Mouse (Mus musculus) liver (tissue): ENCODE results near the gene Lipi.

Experiments used
- DNase-seq: peaks from one replicate; pipeline ENCODE4 v3.0.0-alpha.2; 2020; ENCODE audit warnings: mixed read lengths

Gene Lipi

DNA sequence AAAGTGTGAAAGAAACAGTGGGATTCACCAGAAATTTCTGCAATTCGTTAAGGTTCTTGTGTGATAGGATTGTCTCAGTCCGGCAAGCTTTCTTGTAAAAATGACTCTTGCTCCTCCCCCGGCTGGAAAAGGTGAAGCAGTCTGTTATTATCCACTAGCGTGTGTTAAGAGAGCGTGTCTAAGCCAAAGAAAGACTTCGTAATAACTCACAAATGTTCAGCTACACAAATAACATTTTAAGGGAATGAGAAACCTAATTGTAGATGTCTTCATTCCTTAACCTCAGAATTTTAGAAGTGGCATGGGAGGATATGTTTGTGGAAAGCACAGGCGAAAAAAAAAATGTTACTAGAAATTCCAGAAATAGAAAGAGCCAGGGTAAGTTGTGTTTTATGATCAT is at the start of gene Lipi:
TSS of gene Lipi (minus strand) at position 101 of the 400 bp plus-strand sequence.
- DNase-seq, result no peak

- DNase-seq, result no peak
Observed at GRCm38 (mm10) chr16:75627862-75628261, 42.0 kb upstream of the Lipi start.

DNA sequence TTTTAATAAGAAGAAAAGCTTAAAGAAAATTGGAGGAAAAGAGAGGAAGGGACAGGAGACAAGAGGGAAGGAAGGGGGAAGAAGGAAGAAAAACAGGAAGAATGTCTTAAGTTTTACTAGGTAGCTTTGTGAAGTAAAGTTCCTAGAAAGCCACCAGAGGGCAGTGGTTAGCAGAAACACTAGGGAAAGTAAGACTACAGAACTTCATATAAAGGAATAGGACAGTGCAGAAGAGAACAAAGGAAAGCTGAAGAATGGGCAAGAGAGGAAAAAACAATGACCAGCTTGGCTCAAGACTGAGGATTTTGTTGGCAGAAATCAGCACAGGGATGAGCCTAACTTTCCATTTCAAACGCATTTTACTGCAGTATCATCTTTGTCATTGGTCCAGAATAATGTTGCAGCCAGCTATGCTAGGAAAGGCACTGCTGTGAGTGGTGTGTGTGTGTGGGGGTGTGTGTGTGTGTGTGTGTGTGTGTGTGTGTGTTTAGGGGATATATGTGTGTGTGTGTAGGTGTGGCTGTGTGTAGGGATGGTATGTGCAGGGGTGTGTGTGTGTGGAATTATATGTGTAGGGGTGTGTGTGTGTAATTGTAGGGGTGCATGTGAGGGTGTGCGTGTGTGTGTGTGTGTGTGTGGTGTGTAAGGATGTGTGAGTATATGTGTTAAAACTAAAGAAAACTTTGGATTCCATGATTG is 31.9 kb upstream of the Lipi start:
- peak; percentile 12 for DNase-seq

GRCm38 (mm10) chr16:75612561-75612960 is 26.7 kb upstream of the Lipi start:
- DNase-seq, result no peak

DNA sequence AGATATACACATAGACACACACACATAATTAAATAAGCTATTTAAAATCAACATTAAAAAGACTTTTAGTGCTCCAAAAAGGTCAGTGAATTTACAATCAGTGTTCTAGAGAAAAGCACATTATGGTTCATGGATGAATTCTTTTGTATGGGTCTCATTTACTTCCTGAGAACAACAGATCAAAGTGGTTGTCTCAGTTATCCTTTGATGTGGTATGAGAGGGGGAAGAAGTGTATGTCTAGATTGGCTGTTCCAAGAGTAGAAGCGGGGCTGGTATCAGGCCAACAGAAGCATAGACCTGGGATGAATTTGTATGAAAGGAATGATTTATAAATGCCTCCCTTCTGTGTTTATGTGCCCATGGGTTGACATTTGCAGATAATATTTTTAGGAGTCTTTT is 20.6 kb upstream of the Lipi start:
- DNase-seq, result no peak

DNA sequence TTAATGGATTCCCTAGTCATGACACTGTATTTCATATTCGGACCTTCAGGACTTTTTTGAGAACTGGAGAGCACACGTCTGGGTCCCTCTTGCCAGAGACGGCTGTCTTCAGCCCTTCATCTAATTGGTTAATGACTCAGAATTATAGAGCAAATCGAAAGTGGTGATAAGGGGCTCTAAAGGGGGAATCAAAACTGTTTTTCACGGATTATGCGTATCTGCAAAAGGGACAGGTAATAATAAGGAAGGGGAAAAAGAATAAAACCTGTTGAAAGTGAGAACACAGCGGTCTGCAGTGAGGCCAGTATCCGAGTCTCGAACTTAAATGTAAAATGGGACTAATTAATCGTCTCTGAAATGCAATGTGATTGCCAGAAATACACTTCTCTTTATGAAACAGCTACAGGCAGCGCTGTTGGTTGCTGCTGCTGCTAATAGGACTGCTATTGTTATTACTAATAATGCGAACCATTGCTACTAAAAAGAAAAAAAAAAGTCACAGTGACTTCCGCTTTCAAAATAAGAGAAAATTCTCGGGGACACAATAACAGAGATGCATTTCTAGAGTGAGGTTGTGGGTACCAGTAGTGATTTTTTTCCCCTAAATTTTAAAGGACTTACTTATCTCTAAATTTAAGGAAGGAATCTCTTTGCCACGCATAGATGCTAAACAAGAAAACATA is 7.8 kb upstream of the Lipi start:
- no peak for DNase-seq

- DNase-seq, result peak; percentile 82
Observed at GRCm38 (mm10) chr16:75592671-75593500, 7.0 kb upstream of the Lipi start, which contains the start of gene Rbm11. Gene Rbm11, plus strand, starts transcription at chr16:75592844.

DNA sequence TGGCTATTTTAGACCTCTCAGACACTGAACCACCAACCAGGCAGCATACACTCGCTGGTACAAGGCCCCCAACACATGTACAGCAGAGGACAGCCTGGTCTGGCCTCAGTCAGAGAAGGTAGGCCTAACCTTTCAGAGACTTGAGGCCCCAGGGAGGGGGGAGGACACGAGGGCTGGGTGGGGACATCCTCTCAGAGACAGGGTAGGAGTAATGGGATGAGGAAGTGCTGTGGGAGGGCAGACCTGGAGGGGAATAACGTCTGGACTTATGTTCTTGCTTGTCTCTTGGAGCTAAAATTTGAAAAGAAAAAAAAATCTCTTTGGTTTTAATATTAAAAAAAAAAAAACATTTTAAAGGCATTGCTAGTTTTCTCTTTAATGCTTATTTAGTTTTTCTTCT is 605 bp upstream of the Lipi start:
- DNase-seq, result no peak

- DNase-seq, result no peak
Observed at GRCm38 (mm10) chr16:75582279-75582678, 3.6 kb downstream of the Lipi start.

GRCm38 (mm10) chr16:75562910-75563309 is 23.0 kb downstream of the Lipi start:
- no peak for DNase-seq

DNA sequence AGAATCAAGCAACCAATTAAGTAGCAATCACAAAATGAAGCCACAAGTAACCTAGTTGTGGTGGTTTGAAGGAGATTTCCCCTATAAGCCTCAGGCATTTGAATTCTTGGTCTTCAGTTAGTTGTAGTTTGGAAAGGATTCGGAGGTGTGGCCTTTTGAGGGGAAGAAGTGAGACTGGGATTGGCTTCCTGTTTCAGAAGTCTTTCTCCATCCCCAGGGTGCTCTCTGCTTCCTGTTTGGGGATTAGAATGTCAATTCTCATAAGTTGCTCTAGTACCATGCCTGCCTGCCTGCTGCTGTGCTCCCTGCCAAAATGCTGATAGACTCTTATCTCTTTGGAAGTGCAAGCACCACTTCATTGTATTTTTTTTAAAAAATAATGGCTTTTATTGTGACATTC is 40.6 kb downstream of the Lipi start:
- DNase-seq, result no peak

- DNase-seq, result no peak
Observed at GRCm38 (mm10) chr16:75537784-75538565, 47.9 kb downstream of the Lipi start.

- no peak for DNase-seq
Observed at GRCm38 (mm10) chr16:75531705-75532104, 54.2 kb downstream of the Lipi start.

- DNase-seq, result no peak
Observed at GRCm38 (mm10) chr16:75496568-75496967, 89.3 kb downstream of the Lipi start.
